Mouse (Mus musculus): ENCODE measurements around the gene Ankrd2. TPM values are rescaled to one million over a fixed set of nuclear protein-coding genes. Genes with fewer than 3 reads are reported as not detected.

The Ankrd2 gene
- total RNA-seq, 2 experiments from 2014 or later: not detected

DNA sequence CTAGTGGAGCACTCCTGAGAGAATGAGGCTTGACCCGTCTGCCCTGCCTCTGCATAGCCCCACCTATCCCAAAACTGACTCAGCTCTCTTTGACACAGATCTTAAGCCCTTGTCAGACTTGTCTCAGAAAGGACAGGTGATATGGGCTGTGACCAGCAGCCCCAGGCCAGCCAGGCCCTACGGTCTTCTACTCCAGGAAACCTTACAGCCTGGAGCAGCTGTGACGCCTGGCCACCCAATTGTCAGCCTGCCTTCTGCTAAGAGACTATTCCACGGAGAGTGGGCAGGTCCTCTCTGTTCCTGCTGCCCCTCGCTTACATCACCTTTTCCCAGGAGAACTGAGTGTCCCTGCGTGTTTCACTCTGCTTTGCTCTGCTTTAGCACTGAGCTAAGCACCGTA, 24.7 kb upstream of the Ankrd2 start:
- intact Hi-C loops (cut with DNase I): no loop called here
- DNase-seq (ENCODE audit: low spot score): no peak

DNA sequence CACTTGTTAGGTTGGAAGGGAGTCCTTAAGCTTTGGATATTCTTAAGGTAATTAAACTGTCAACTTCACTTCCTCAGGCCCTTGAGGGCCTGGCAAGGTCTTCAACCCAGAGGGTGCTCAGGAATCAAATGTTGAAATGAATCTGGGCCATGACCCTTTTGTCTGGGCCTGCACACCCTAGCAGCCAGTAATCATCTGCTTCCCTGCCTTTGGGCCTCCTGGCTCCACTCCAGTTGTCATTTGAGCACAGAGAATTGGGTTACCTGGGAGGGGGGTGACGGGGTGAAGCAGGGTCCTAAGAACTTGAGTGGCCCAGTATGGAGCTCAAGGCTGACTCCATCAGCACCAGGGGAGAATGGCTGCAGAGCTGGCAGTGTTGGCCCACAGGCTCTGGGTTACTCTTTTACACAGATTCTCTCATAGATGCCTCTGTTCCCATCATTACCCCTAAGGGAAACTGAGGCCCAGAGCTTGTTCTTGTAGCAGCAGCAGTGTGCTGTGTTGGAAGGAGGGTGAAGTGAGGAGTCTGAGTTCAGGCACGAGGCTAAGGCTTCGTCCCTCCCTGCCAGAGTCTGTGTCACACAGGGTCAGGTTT, 21.5 kb upstream of the Ankrd2 start:
- intact Hi-C loops (cut with DNase I): no loop called here
- DNase-seq (ENCODE audit: low spot score): no peak

DNA sequence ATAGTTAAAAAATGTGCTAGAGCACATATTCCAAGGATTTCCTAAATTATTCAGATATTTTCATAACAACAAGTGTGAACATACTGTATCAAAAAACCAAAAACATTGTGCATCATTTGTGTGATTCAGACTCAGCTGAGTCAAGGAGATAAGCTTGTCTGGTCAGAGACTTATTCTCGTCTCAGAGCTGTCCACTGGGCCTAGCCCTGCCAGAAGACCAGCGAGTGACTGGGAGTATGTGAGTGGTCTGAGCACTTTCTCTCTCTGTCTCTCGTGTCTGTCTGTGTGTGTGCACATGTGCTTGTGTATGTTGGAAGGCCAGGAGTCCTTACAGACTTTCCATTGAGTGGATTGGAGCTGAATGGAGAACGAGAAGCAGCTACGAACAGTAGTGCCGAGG, 20.8 kb upstream of the Ankrd2 start:
- no peak for DNase-seq (ENCODE audit: low spot score)
- intact Hi-C loops (cut with DNase I): no loop called here

DNA sequence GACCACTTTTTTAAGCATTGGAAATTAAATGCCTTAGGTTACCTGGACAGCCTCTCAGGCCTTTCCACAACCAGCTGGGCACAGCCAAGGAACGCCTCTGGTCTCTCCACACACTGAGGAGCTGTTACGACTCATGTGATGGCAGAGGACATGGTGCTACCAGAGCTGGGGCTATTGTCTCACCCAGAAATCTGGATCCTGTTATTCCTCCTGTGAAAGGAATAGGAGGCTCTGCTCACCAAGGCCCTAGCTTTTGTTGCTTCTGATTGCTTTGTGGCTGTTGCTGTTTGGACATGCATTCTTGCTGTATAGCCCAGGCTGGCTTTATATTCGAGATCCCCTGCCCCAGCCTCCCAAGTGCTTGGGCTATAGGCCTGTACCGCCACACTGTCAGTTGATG, 19.5 kb upstream of the Ankrd2 start:
- intact Hi-C loops (cut with DNase I): loop anchor here (2.0 kb wide), 1 partner anchor 33 kb away; no protein-coding TSS in a partner anchor
- no peak for DNase-seq (ENCODE audit: low spot score)

DNA sequence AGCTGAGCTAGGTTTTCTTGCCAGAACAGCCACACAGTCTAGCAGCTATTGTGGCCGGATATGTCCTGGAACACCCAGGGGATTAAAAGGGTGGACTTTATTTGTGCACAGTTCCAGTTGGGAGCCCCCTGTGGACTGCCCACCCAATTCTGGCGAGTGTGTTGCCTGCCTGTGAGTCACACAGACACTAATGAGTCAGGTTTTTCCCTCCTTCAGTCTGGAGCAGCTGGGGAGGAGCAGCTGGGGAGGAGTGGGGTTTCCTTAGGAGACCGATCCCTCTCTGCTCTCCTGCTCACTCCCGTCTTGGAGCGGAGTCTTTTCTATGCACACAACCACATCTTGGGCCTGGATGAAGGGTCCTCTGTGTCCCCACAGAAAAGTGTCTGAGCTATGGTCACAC, 19.0 kb upstream of the Ankrd2 start:
- DNase-seq (ENCODE audit: low spot score): peak; percentile 65
- intact Hi-C loops (cut with DNase I): loop anchor here (2.0 kb wide), 1 partner anchor 34 kb away; no protein-coding TSS in a partner anchor

DNA sequence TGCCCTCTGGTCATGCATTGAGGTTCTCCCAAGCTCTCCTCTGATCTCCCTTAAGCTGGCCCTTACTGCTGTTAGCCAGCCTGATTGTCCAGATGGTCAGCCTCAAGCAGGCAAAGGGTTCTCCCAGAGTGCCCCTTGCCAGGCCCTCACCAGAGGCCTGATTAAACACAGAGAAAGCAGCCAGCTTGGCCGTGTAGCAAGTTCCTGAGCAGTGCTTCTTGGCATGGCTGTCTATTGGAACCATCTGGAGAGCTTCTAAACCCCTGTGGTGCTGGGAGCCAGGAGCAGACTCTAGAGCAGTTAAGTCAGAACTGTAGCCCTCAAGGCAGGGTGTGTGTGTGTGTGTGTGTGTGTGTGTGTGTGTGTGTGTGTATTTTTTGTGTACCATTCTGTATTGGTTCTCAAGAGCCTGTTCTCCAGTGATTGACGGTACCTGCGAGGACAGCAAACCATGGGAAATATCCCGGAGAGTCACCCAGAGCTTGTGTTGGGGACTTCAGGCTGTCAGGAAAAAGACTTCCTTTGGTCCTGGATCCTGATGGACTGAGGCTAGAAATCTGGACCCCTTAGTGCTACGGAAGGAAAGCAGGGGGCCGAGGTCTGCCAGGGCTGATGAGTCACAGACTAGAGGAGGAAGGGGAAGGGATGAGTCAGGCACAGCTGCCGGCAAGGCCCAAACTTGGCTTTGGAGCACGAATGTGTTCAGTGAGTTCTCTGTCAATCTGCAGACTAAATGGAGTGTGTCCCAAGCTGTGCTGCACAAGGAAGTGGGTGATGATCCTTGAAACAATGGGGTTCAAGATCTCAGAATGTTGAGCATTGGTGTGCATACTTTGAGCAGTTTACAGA, 18.2 kb upstream of the Ankrd2 start:
- intact Hi-C loops (cut with DNase I): loop anchor here (2.0 kb wide), 1 partner anchor 35 kb away; no protein-coding TSS in a partner anchor
- DNase-seq (ENCODE audit: low spot score): peak; percentile 80

DNA sequence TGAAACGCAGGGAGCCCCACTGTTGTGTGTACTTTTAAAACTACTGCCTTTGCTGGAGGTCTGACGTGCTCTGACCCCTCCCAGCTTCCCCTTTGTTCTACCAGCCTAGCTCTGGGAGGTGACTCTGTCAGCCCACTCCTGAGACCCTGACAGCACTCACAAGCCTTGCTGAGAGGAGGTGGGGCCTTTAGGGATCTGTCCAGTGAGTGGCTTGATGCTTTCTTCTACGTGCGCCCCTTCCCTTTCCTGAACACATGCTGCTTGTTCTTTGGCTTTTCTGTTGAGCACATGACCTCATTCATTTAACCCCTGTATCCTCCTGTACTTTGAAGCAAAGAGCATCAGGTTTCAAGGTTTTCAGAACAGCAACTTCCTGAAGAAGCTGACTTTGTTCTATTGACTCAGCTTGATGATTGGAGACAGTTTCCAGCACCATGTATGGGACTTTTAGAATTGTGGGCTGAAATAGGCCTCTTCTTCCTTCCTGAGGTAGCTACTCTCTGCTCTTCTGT, 16.7 kb upstream of the Ankrd2 start:
- intact Hi-C loops (cut with DNase I): no loop called here
- DNase-seq (ENCODE audit: low spot score): no peak

DNA sequence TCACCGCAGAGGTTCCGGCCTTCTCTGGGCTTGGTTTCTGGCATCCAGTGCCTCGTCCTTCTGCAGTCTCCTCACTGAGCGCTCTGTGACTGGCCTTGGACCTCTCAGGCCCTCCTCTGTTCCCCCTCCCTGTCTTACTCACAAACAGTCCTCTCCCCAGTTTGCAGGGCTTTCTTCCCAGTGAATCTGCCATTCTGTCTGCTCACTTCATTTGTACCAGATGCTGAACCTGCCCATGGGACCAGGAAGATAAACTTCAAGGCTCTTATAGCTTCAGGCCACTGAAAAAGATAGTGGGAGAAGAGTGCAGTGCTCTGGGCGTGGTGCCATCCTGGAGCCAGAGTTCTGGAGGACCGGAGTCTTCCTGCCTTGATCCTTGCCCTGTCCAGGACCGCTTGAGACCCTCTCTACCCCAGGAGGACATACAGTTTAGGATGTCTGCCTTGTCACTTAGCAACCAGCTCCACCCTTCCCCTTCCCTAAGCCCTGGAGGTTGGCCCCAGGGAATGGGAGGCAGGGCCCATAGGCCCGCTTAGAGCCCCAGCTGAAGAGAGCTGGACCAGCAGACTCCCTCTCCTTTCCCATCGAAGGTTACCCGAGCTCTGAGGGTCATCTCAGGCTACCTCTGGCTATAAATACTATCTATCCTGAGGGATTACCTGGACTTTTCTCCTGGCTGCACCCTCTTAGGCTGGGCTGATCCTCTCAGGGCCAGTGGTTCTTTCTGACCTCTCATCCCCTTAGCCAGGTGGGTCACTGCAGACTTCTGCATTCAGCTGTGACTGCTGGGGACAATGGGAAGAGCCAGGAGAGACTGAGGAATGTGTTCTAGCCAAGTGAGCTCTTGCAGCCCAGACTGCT, 13.9 kb upstream of the Ankrd2 start:
- no peak for DNase-seq (ENCODE audit: low spot score)
- intact Hi-C loops (cut with DNase I): no loop called here

DNA sequence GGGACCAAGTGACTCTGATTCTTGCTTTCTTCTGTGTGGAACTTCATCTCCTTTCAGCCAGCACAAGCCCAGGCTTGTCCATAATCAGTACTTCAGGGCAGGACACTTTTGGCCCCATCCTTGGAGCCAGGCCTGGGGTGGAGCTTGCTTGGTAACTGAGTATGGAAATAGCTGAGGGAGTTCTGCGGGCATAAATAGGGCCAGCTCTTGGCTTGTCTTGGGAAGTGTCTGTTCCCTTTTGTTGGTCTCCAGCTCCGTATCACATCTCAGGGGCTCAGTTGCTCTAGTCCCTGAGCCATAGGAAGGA, 13.3 kb upstream of the Ankrd2 start:
- intact Hi-C loops (cut with DNase I): no loop called here
- no peak for DNase-seq (ENCODE audit: low spot score)

DNA sequence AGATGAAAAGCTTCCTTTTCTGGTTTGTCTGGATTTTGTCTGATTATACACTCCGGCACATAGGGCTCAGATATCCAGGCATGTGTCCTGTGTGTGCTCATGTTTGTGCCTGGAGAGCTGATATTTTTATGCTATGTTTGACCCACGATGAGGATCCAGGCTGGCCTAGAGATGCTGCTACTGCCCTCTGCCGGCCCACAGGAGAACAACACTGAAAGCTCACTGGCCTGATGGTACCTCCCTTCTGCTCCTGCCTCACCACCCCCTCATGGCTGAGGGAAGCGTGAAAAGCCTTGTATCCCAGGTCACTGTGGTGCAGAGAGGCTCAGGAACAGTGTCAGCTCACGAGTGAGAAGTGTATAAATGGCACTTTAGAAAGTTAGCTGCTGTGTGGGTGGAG, 9.6 kb upstream of the Ankrd2 start:
- DNase-seq (ENCODE audit: low spot score): peak; percentile 69
- intact Hi-C loops (cut with DNase I): loop anchor here (2.0 kb wide), 1 partner anchor 127 kb away; no protein-coding TSS in a partner anchor

DNA sequence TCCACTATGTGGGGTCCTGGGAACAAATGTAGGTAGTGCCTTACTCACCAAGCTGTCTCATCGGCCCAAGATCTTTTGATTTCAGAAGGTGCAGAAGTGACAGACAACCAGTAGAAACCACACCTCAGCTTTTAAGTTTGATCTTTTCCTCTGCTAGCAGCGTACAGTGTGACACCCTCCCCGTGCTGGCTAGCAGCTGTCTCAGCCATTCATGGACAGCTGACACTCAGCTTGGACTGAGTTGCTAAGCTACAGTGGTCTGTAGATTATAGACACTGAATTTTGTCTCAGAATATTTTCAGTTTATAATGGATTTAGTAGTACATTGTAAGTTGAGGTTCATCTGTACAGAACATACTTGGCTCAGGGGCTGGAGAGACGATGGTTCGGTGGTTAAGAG, 4.7 kb upstream of the Ankrd2 start:
- intact Hi-C loops (cut with DNase I): no loop called here
- no peak for DNase-seq (ENCODE audit: low spot score)

DNA sequence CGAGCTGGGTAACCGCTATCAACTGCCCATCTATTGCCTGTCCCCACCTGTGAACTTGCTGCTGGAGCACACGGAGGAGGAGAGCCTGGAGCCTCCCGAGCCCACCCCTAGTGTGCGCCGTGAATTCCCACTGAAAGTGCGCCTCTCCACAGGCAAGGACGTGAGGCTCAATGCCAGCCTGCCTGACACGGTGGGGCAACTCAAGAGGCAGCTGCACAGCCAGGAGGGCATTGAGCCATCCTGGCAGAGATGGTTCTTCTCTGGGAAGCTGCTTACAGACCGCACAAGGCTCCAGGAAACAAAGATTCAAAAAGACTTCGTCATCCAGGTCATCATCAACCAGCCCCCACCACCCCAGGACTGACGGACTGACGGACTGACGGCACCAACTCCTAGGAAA, 2.2 kb upstream of the Ankrd2 start:
- intact Hi-C loops (cut with DNase I): loop anchor here (2.0 kb wide), 2 partner anchors 35 to 133 kb away; no protein-coding TSS in a partner anchor
- no peak for DNase-seq (ENCODE audit: low spot score)

DNA sequence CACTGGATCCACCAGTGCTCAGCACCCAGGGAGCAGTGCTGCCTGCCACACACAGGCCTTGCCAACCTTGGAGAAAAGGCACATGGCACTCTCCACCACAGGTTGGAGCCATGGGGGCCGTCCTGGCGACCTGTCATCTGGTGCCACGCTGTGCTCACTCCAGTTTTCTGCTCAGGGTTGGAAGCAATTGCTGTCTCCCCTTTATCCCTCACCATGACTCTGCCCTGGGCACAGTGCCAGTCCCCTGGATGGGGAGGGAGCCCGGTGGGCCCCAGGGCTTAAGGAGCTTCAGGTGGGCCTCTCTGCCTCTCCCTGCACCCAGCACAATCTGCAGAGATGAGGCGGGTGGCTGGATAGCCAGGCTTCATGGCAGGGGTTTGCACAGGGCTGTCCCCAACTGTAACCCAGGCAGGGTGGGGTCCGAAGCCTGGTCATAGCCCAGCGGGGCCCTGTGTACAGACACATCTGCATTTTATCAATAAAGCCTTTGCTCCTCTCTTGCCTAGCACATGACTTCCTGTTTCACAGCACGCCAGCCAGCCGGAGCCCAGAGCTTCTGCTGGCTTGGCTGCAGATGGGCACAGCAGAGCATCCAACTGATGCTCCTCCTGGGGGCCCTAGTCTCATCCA, 1.5 kb upstream of the Ankrd2 start:
- intact Hi-C loops (cut with DNase I): loop anchor here (2.0 kb wide), 2 partner anchors 35 to 133 kb away; no protein-coding TSS in a partner anchor
- DNase-seq (ENCODE audit: low spot score): no peak

DNA sequence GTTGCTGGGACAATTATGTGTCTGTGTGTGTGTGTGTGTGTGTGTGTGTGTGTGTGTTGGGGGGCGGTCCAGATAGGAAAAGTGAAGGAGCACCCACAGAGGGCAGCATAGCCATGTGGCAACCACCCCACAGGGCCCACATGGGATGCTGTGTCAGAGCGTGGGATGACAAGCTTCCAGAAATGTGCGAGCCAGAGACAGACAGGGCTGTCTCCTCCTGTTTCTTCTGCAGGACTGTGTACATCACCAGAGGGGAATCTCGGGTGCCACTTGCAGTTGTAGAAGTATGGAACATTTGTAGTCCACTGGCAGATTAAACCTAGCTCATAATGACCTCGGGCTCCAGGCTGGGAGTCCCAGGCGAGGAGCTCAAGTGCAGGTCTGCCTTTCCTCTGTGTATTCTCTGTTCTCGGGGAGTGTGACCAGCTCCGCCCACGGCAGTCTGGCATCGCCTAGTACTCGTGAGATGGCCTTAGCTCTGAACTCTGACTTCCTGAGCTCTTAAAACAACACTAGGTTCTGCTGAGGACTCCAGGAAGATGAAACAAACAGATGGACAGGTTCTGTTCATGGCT, 832 bp upstream of the Ankrd2 start:
- intact Hi-C loops (cut with DNase I): loop anchor here (2.0 to 5.0 kb wide), 3 partner anchors 34 to 132 kb away; no protein-coding TSS in a partner anchor
- no peak for DNase-seq (ENCODE audit: low spot score)

DNA sequence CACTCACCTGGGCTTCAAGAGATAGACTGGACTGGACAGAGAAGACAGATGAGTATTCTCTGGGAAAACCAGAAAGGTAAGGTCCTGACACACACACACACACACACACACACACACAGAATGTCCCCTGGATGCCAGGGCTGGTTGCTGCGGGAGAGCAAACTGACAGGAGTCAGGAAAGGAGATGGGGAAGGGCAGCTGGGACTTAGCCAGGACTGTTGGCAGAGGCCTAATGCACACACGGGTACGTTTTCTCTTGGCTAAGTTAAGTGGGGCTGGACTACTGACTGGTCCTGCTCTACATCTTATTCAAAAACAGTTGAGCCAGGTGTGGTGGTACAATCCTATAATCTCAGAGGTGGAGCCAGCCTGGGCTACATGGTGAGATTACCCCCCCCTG, 557 bp downstream of the Ankrd2 start:
- DNase-seq (ENCODE audit: low spot score): no peak
- intact Hi-C loops (cut with DNase I): loop anchor here (5.0 kb wide), 1 partner anchor 116 kb away; no protein-coding TSS in a partner anchor

DNA sequence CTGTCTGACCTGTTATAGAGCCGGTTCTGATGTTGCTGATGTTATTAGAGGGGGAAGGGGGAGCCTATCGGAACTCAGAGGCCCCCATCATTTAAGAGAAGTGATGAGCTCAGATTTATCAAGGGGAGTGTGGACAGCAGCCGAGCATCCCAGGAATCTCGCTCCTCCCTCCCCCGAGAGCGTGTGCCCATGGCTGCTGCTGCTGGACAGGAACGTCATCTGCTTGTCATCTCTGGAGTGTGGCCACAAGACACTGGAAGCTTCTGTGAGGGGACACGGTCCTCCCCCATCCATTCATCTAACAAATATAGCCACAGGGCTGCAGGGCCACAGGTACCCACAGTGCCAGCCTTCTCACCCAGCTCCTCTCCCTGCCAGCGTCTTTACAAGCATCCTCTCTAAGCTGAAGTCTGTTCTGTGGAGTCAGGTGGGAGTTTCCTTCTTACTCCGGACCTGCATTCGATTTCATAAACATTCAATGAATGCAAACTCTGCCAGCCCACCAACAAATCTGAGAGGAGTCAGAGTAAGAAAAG, 1.4 kb downstream of the Ankrd2 start:
- intact Hi-C loops (cut with DNase I): loop anchor here (5.0 kb wide), 1 partner anchor 115 kb away; no protein-coding TSS in a partner anchor

DNA sequence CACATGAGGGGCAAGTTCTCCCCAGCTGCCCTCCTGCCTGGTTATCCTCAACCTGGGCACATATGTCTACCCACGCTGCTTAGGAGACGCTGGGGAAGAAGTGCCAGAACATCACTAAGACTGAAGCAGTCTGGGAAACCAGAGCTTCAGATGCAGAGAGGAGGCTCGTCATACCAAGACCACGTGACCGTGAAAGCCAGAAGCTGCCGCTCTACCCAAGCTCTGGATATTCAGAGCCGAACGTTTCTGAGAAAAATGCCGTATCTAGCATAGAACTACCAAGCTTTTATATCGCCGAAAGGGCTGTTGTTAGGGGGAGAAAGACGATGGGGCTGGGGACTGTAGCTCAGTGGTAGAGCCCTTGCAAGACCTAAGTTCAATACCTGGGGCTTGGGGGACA, 2.5 kb downstream of the Ankrd2 start:
- no peak for DNase-seq (ENCODE audit: low spot score)
- intact Hi-C loops (cut with DNase I): loop anchor here (5.0 kb wide), 1 partner anchor 114 kb away; no protein-coding TSS in a partner anchor

More for the DNA sequence above, 1.4 kb downstream of the Ankrd2 start:
- DNase-seq (ENCODE audit: low spot score): no peak

DNA sequence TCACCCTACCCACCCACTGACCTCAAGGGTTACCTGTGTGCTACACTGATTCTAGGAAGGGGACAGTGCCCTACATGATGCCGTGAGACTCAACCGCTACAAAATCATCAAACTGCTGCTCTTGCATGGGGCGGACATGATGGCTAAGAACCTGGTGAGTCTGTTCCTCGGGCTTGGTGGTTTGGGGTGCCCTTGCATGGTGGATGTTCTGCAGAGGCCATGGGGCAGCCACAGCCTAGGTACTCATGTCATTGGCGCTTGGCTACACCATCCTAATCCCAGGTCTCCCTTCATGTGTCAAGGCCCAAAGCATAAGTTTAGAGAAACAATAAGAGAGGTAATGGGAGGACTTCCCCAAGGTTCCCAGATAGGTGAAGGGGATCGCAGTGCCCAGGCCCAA, 8.2 kb downstream of the Ankrd2 start:
- intact Hi-C loops (cut with DNase I): no loop called here
- DNase-seq (ENCODE audit: low spot score): no peak

Measured in heart, postnatal 25 days (tissue).